Mouse (Mus musculus): ENCODE data around the gene Clic4. TPM values are rescaled to one million over a fixed set of nuclear protein-coding genes. Genes with fewer than 3 reads are reported as not detected.
"Not testable (repeated sequence)": the region's sequence is repeated elsewhere in the genome, so short reads cannot be mapped to it uniquely, and the experiment has no call there.

The Clic4 gene
- polyA plus RNA-seq, 1 experiment: 61.3 TPM

DNA sequence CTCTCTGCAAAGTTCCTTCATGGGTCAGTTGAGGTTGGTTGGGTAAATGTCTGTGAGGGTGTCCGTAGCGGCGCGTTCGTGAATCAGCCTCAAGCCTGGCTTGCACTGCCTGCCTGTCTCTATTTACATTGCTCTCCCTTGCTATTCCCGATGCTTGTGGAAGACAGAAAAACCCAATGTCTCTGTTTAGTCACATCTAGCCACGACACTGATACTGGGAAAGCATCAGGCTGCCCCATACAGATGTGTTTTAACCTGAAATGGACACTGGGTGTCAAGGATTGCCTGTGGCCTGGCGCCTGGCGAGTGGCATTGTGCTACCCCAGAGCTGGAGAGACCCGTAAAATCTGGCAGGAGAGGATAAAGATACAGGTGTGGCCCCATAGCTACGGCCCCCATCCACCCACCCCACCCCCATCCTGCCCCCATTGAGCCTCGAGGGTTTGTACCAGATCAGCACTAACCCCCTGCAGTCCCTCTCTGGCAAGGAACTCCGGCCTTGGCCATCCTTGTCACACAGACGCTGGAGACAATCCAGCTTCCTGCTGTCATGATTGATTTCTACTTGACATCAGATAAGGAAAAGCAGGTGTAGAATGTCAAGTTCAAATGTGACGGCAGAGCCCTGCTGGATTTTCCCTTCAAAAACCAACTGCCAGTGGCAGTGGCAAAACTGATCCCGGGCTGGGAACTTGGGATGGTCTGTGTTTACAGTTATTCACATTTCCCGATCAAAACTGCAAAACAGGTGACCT lies 68.6 kb downstream of the Clic4 start:
- no peak for TF ChIP-seq POLR2A (IDR thresholded peaks at IDR 0.05; ENCODE audit: borderline replicate concordance, extremely low read depth, insufficient read depth, insufficient read length, poor library complexity, severe bottlenecking)
- TF ChIP-seq CTCF (IDR thresholded peaks at IDR 0.05; ENCODE audit: borderline replicate concordance, extremely low read depth, insufficient read depth, insufficient read length): no peak
- no peak for DNase-seq (ENCODE audit: low read depth)

DNA sequence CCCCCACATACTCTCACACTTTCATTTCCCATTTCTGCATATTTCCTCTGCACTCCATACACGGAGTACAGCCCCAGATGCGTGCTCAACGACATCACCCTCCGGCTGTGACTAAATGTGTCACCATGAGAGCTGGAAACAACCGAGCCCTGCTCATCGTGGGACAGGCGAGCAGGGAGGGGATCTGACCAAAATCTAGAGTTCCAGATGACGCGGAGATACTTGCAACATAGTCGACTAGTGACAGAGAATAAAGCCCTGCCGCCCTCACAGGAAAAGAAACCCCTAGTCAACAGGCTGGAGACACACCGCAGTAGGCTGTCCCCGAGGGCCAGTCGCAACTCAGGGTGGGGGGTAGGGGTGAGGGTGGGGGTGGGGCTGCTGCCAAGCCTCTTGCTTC lies 69.3 kb downstream of the Clic4 start:
- TF ChIP-seq CTCF (IDR thresholded peaks at IDR 0.05; ENCODE audit: borderline replicate concordance, extremely low read depth, insufficient read depth, insufficient read length) (no peak), POLR2A (IDR thresholded peaks at IDR 0.05; ENCODE audit: borderline replicate concordance, extremely low read depth, insufficient read depth, insufficient read length, poor library complexity, severe bottlenecking) (no peak)
- no peak for DNase-seq (ENCODE audit: low read depth)

DNA sequence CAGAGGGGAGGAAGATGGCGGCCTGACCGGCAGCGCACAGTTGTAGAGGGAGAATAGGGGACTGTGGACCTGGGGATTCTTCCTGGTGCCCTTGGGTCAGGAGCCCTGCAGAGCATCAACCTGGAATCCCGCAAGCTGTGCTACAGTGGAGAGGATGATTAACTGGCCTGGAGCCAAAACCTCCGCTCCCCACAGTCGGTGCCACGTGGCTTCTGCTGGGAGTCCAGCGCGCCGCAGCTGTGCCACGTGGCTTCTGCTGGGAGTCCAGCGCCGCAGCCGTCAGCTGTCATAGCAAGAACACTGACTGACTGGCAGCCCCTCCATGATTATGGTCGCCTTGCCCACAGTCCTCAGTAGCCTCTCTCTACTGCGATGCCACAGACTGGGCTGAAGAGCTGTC lies 70.8 kb downstream of the Clic4 start:
- DNase-seq (ENCODE audit: low read depth): peak; percentile 54

DNA sequence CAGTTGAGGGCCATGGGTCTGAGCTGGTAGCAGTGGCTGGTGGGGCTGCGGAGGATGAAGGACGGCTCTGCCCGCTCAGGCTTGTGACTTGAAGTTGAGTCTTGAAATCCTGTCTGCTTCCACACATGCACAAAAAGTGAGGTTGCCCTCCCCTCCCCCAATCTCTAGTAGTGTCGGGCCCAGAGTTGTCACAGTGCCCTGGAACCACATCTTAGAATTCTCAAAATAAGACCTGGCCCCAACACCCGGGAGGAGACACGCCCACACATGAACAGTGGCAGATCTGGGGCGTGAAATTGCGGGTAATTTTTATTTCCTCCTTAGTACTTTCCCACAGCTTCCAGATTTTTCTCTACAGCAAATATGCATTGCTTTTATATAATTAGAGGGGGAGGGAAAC lies 74.8 kb downstream of the Clic4 start:
- TF ChIP-seq CTCF (IDR thresholded peaks at IDR 0.05; ENCODE audit: borderline replicate concordance, extremely low read depth, insufficient read depth, insufficient read length) (no peak), POLR2A (IDR thresholded peaks at IDR 0.05; ENCODE audit: borderline replicate concordance, extremely low read depth, insufficient read depth, insufficient read length, poor library complexity, severe bottlenecking) (no peak)
- DNase-seq (ENCODE audit: low read depth): no peak

More for the DNA sequence above, 70.8 kb downstream of the Clic4 start:
- TF ChIP-seq CTCF (IDR thresholded peaks at IDR 0.05; ENCODE audit: borderline replicate concordance, extremely low read depth, insufficient read depth, insufficient read length) (no peak), POLR2A (IDR thresholded peaks at IDR 0.05; ENCODE audit: borderline replicate concordance, extremely low read depth, insufficient read depth, insufficient read length, poor library complexity, severe bottlenecking) (no peak)

DNA sequence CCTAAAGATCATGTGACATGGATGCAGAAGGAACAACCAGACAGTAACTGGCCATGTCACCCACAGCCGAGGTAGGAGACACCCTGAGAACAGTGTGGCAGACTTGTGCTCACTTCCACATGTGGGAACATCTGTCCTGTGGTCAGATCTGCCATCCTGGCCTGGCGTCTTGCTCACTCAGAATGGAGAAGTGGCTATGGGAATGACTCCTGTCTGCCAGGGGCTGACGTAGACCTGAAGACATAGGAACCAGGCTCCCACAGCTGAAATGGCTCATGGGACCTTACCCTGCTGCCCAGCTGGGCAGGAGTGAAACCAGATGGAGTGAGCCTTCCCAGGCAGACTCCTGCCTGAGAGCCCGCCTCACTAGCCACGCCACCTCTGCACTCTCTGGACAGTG lies 79.8 kb downstream of the Clic4 start:
- TF ChIP-seq POLR2A (IDR thresholded peaks at IDR 0.05; ENCODE audit: borderline replicate concordance, extremely low read depth, insufficient read depth, insufficient read length, poor library complexity, severe bottlenecking) (no peak), CTCF (IDR thresholded peaks at IDR 0.05; ENCODE audit: borderline replicate concordance, extremely low read depth, insufficient read depth, insufficient read length) (no peak)
- DNase-seq (ENCODE audit: low read depth): no peak

DNA sequence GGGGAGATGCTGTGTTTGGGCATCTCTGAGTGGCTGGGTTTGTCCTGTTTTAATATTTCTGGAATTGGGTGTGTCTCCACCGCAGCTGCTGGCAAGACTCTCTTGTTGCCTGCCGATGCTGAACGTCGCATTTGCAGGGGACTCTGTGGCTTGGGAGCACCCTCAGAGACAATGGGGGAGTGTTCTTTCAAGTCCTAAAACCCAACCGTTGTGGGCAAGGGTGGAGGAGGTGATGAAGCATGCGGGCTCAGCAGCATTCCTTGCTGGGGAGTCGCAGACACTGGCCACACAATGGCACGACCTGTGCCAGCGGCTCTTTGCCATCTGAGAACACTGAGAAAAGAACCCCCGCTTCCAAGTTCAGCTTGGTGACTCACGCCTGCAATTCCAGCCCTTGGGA lies 81.0 kb downstream of the Clic4 start:
- TF ChIP-seq CTCF (IDR thresholded peaks at IDR 0.05; ENCODE audit: borderline replicate concordance, extremely low read depth, insufficient read depth, insufficient read length) (no peak), POLR2A (IDR thresholded peaks at IDR 0.05; ENCODE audit: borderline replicate concordance, extremely low read depth, insufficient read depth, insufficient read length, poor library complexity, severe bottlenecking) (no peak)

DNA sequence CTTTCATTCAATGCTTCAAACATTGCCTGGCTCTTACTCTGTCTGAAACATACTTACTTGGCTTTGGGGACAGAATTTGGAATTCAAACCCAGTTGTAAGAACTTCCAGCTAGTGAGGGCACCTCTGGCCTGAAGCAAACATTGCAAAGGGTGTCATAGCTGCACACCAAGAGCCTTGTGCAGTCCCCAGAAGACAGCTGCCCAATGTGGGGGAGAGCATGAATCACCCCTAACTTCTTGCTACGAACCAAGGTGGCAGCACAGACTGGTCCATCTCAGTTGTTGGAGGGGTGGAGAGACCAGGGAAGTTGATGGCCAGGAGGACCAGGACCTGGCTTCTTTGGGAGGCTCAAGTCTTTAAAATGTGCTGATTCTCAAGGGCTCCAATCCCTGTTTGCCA lies 81.4 kb downstream of the Clic4 start:
- TF ChIP-seq CTCF (IDR thresholded peaks at IDR 0.05; ENCODE audit: borderline replicate concordance, extremely low read depth, insufficient read depth, insufficient read length): no peak
- no peak for DNase-seq (ENCODE audit: low read depth)

More for the DNA sequence above, 81.0 kb downstream of the Clic4 start:
- no peak for DNase-seq (ENCODE audit: low read depth)

DNA sequence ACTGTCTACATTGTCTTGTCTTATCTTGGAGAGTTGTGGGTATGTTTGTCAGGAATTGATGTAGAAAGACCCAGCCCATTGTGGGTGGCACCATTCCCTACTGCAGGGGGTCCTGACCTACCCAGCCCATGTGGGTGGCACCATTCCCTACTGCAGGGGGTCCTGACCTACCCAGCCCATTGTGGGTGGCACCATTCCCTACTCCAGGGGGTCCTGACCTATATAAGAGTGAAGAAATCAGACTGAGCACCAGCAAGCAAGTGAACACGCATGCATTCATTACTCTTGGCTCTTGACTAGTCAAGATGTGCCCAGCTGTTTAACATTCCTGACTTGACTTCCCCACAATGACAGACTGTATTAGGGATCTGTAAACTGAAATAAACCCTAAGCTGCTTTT lies 82.2 kb downstream of the Clic4 start:
- DNase-seq (ENCODE audit: low read depth): no peak
- no peak for TF ChIP-seq POLR2A (IDR thresholded peaks at IDR 0.05; ENCODE audit: borderline replicate concordance, extremely low read depth, insufficient read depth, insufficient read length, poor library complexity, severe bottlenecking)
- TF ChIP-seq CTCF (IDR thresholded peaks at IDR 0.05; ENCODE audit: borderline replicate concordance, extremely low read depth, insufficient read depth, insufficient read length): no peak

DNA sequence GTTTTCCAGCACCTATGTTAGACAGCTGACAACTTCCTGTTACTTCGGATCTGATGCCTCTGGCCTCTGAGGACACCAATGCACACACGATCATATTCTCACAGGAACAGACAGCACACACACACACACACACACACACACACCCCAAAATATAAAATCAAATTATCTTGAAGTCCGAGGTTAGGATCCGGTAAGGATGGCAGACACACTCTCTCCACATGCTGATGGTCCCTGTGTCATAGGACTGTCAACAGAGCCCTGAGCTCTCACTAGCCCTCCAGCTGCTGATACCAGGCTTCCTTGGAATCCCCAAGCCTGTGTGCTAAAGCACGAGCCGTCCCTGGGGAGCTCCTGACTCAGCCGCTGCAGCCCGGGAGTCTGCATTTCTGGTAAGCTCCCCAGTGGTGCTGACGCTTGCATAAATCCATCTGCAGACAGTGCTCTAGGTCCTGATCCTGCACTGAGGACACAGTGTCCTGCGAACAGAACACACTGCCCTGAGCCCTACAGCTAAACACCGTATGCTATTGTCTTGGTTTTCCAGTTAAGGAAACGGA lies 83.1 kb downstream of the Clic4 start:
- no peak for TF ChIP-seq CTCF (IDR thresholded peaks at IDR 0.05; ENCODE audit: borderline replicate concordance, extremely low read depth, insufficient read depth, insufficient read length)
- TF ChIP-seq POLR2A (IDR thresholded peaks at IDR 0.05; ENCODE audit: borderline replicate concordance, extremely low read depth, insufficient read depth, insufficient read length, poor library complexity, severe bottlenecking): no peak
- no peak for DNase-seq (ENCODE audit: low read depth)

DNA sequence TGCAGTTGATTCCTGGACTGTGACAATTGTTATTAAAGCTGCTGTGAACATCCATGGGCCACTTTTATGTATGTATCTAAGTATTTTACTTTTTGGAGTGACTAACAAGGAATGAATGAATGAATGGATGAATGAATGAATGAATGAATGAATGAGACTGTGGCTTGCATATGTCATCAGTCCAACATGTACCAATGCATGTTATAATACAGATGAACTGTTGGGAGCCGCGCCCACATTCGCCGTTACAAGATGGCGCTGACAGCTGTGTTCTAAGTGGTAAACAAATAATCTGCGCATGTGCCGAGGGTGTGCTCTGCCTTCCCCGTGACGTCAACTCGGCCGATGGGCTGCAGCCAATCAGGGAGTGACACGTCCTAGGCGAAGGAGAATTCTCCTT lies 88.3 kb downstream of the Clic4 start:
- DNase-seq (ENCODE audit: low read depth): not testable (repeated sequence)

DNA sequence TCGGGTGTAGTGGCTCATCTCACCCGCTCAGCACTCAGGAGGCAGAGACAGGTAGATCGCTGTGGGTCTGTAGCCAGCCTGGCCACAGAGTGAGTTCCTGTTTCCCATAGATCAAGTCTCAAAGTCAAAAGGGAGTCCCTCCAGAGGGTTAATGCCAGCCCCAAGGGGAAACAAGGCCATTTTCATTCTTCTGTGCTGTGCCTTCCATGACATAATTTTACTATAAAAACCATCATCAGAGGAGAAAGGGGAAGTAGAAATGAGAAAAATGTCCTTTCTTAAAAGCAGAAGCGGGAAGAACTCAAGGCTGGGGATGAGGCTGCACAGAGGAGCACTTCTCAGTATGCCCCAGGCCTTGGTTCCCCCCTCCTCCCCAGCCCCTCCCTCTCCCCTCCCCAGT lies 90.8 kb downstream of the Clic4 start:
- TF ChIP-seq POLR2A (IDR thresholded peaks at IDR 0.05; ENCODE audit: borderline replicate concordance, extremely low read depth, insufficient read depth, insufficient read length, poor library complexity, severe bottlenecking): no peak
- TF ChIP-seq CTCF (IDR thresholded peaks at IDR 0.05; ENCODE audit: borderline replicate concordance, extremely low read depth, insufficient read depth, insufficient read length): no peak
- DNase-seq (ENCODE audit: low read depth): no peak

DNA sequence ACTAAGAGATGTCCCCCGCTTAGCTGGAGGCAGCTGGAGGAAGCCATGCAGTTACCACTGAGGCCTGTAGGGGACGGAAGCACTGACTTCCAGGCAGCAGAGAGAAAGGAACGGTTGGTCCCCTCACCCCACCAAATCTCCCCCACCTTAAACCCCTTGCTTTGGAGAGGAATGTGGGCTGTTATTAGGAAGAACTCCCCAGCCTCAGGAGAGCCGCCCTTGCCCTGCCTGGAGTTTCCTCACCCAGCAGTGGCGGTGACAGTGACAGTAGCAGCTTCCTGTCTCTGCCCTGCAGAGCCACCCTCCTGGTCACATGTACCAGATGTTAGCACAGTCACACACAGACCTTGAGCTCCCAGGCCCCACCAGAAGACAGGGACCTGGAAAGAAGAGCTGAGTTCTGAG lies 93.5 kb downstream of the Clic4 start:
- no peak for TF ChIP-seq POLR2A (IDR thresholded peaks at IDR 0.05; ENCODE audit: borderline replicate concordance, extremely low read depth, insufficient read depth, insufficient read length, poor library complexity, severe bottlenecking)
- peak; percentile 63; the same call in 1 of the 2 replicates for TF ChIP-seq CTCF (IDR thresholded peaks at IDR 0.05; ENCODE audit: borderline replicate concordance, extremely low read depth, insufficient read depth, insufficient read length)
- DNase-seq (ENCODE audit: low read depth): no peak

Measured in brain, embryonic 14.5 days (tissue).